Mouse (Mus musculus): ENCODE data around the gene Mysm1. TPM values are rescaled to one million over a fixed set of nuclear protein-coding genes. Genes with fewer than 3 reads are reported as not detected.

Mysm1 gene
- polyA plus RNA-seq (2016; fragmentation: Nextera tagmentation; extraction: Ambion mirVana) = 35.0 and 36.9 TPM in 2 replicates

DNA sequence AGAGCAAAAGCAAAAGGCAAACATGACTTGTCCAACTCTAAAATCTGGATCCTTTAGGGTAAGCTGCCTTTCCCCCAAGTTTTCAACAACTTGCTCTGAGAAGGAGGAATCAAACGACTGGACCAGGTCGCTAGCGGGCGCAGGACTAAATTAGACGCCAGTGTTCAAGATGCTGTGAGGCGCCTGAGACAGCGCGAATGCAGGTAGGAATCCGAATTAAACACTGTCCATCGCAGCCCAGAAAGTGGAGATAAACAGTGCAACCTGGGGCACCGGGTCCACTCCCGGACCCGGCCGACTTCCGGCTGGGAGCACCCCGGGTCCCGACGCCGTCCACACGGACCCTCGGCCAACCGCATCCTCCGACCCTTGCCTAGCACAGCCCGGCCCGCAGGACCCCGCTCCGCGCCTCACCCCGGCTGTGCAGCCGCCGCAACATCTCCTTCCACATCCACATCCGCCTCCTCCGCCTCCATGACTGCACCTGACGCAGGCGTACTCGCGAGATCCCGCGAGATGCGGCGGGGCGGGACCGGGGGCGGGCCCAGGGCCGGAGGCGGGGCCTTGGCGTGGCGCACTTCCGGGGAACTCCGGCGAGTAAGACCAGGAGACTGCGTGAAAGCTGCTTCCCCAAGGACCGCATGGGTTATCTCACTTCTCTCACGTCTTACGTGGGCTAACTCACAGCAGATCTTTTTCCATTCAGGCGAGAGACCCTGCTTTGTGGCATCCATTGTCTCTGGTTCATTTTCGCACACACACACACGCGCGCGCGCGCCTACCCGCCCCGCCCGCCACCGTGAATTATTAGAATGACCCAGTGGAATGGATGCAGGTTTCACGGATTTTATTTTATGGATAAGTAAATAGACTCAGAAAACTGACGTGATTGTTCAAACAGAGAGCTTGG lies at the start of gene Mysm1:
TSS of gene Mysm1 (minus strand) at position 511 of the 910 bp plus-strand sequence.
- Histone ChIP-seq H3K27me3 (no peaks in the 10 kb centered on the region), H3K9me3 (no peaks in the 10 kb centered on the region), H3K4me3 (peak within 1 kb of the TSS; percentile 84), H3K36me3 (peaks cover 19% of the 10 kb centered on the region), H3K27ac (replicated peaks) (peak within 1 kb of the TSS; percentile 91), H3K4me1 (peaks cover 15% of the 10 kb centered on the region), H3K4me2 (replicated peaks) (peak within 1 kb of the TSS; percentile 65), H3K9ac (replicated peaks) (peak within 1 kb of the TSS; percentile 86)
- peak; percentile 99 for ATAC-seq (ENCODE audit: low FRiP score, low read depth)
- WGBS = under 1% methylated on average over 68 of the region's 69 CpGs

DNA sequence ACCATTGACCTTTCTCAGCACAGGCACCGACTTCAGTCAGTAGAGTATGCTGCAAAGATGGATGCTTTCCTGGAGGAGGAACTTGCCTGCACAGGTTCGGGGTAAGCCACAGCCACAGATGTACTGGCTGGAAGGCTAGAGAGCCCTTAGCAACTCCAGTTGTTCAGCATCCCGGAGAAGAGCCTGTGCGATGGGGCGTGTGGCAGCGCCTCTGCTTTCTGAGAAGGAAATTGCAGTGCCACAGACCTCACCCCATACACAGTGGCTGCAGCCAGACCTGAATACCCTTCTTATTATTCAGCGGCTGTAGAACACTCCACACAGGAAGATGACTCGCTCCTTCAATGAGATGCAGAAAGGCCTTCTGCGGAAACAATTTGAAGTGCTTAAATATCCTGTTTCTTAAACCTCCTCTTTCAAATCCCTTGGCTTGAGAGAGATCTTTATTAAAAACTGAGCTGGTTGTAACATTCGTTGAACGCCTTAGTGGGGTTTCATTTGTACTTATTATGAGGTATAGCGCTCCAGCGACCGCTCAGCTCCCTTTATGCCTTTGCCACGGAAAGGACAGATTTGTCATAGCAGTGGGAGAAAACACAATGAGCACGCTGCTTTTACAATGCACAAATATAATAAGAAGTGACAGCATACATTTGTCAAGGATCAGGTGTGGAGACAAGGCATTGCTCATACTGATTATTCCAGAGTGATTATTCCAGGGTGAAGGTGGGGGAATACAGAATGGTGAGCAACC lies 47.1 kb upstream of the Mysm1 start:
- 69% methylated on average over 16 of the region's 16 CpGs for WGBS
- ATAC-seq (ENCODE audit: low FRiP score, low read depth) = peak; percentile 71

DNA sequence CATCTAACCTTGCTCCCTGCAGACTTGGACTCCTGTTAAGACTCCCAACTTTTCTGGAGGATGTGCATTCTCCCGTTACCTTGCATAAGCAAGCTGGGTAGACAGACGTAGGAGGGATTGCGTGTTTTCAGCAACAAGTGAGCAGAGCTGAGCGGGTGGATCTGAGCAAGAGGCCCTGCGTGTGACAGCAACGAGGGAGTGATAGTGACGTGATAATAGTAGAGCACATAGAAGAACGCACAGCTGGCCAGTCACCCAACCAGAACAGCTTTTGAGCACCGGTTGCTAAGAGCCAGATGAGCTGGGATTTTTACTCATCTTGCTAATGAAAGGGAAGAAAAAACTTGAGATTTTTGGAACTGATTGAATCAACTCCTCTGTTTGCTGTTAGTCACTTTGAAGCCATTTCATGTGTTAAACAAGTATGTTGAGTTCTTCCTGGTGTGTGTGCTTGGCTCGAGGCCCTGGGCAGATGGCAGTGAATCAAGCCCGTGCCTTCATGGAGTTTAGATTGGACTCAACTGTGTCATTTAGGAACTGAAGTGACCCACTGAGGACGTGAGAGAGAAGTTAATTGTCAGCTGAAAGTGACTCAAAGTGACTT lies 44.6 kb upstream of the Mysm1 start:
- Histone ChIP-seq H3K36me3 (no peaks in the 10 kb centered on the region), H3K9ac (replicated peaks) (no peak overlapping the region), H3K4me1 (0 out of 2 replicates have a peak, but pooled peaks cover 2% of the 10 kb centered on the region), H3K4me3 (no peak overlapping the region), H3K27ac (replicated peaks) (no peak overlapping the region), H3K4me2 (replicated peaks) (no peak overlapping the region), H3K27me3 (no peaks in the 10 kb centered on the region), H3K9me3 (no peaks in the 10 kb centered on the region)
- WGBS = 75% methylated on average over 12 of the region's 12 CpGs
- ATAC-seq (ENCODE audit: low FRiP score, low read depth) = no peak

More for the DNA sequence above, 47.1 kb upstream of the Mysm1 start:
- Histone ChIP-seq H3K9ac (replicated peaks) (no peak overlapping the region), H3K9me3 (no peaks in the 10 kb centered on the region), H3K4me3 (no peak overlapping the region), H3K27me3 (no peaks in the 10 kb centered on the region), H3K4me2 (replicated peaks) (no peak overlapping the region), H3K36me3 (no peaks in the 10 kb centered on the region), H3K4me1 (0 out of 2 replicates have a peak, but pooled peaks cover 2% of the 10 kb centered on the region), H3K27ac (replicated peaks) (no peak overlapping the region)

DNA sequence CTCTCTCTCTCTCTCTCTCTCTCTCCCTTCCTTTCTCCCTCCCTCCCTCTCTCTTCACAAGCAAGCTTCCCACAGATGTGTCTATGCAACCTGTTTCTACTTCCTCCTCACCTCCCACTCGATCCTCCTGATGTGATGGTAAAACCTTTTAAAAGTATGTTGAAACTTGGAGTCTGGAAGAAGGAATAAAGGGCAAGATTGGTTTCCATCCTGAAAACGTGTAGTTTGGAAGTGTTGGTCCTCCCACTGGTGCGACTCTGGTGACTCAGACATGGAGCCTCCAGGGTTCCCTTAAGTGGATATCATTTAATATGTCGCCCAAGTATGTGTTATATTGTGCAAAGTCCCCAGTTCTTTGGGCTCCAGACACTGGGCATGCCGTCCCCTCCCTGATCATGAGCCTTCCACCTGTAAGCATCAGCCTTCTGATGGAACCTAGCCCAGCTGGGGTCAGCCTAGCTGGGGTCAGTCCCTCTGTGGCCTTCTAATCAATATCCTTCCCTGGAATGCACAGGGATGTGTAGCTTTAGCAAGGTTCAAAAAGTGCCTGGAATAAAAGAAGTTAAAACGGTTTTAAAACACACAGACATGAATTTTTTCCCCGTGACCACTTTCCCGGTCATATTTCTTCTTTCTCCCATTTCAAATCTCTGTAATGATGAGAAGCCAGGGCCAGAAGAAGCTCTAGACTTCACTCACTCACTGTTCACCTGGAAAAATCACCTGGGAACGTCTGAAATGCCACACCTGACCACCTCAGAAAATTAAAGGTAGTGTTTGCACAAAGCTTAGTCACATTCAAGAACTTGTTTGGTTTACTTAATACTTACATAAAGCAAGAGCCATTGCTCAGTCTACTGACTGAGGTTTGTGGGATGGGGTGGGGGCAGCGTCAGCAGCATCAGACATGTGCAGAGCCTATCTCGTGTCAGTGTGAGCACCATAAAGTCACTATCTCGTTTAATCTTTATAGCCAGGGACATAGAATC lies 43.0 kb upstream of the Mysm1 start:
- no peak overlapping the region for H3K27ac ChIP-seq (replicated peaks)
- no peaks in the 10 kb centered on the region for H3K9me3 ChIP-seq
- H3K9ac ChIP-seq (replicated peaks) = no peak overlapping the region
- WGBS = 86% methylated on average over 12 of the region's 12 CpGs
- no peak for ATAC-seq (ENCODE audit: low FRiP score, low read depth)
- no peaks in the 10 kb centered on the region for H3K36me3 ChIP-seq
- 0 out of 2 replicates have a peak, but pooled peaks cover 2% of the 10 kb centered on the region for H3K4me1 ChIP-seq
- no peaks in the 10 kb centered on the region for H3K27me3 ChIP-seq
- H3K4me2 ChIP-seq (replicated peaks) = no peak overlapping the region
- no peak overlapping the region for H3K4me3 ChIP-seq

DNA sequence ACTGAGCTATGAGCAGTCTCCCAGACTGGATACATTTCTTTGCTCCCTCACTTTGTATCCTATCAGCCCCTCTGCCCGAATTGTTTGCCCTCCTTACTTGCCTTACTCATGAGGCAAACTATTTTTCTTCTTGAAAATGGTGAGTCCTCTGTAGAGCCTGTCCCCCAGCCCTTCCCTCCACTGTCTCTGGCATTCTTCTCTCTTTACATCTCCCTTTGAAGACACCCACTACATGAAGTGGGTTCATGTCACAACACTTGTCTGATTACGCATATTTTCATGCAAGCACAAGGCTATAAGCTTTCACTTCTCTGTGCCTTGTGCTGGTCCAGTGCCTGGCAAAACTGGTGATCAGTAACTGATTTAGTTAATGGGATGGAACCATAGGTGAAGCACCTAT lies 41.3 kb upstream of the Mysm1 start:
- Histone ChIP-seq H3K36me3 (no peaks in the 10 kb centered on the region), H3K27ac (replicated peaks) (no peak overlapping the region), H3K4me3 (no peak overlapping the region), H3K27me3 (no peaks in the 10 kb centered on the region), H3K4me1 (no peaks in the 10 kb centered on the region), H3K9me3 (no peaks in the 10 kb centered on the region), H3K4me2 (replicated peaks) (no peak overlapping the region), H3K9ac (replicated peaks) (no peak overlapping the region)
- 88% methylated on average over 2 of the region's 2 CpGs for whole genome bisulfite sequencing
- ATAC-seq (ENCODE audit: low FRiP score, low read depth) = no peak

DNA sequence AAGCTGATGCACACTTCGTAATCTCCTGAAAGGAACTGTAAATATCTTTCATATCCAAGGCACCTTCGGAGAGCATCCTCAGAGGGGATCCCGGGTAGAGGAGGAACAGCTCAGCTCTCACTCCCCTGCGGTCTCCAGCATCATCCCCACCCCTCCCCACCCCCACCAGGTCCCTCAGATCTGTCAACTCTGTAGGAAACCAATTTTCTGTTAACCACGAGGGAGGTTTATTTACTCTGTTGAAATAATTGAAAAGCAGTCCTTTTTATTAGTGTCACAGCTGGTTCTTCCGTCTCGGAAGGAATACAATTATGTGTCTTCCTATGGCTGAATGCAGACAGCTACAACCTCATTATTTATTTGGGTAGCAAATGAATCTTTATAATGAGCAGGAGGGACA lies 39.3 kb upstream of the Mysm1 start:
- no peaks in the 10 kb centered on the region for H3K9me3 ChIP-seq
- no peak overlapping the region for H3K27ac ChIP-seq (replicated peaks)
- no peak overlapping the region for H3K4me3 ChIP-seq
- ATAC-seq (ENCODE audit: low FRiP score, low read depth) = 0 out of 2 replicates have a peak, but pooled peaks have one; percentile 4
- no peaks in the 10 kb centered on the region for H3K4me1 ChIP-seq
- H3K36me3 ChIP-seq = no peaks in the 10 kb centered on the region
- H3K27me3 ChIP-seq = no peaks in the 10 kb centered on the region
- no peak overlapping the region for H3K9ac ChIP-seq (replicated peaks)
- H3K4me2 ChIP-seq (replicated peaks) = no peak overlapping the region
- 42% methylated on average over 7 of the region's 7 CpGs for WGBS

DNA sequence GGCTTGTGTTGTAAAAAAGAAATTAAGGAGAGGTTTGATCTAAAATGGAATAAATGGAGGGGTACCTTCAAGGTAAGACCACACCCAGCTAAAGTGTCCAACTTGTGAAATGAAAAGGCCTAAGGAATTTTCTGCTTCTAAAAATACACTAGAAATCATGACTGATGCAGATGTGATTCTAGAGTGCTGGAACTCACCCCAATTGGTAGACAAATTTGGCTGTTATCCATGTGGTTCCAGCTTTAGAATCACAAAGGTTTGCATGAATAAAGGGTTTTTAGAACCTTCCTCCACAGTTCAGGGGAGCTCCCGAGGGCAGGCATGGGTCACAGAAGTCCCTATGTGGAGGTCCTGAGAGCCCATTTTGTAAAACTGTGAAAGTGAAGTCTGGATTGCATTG lies 33.8 kb upstream of the Mysm1 start:
- Histone ChIP-seq H3K9ac (replicated peaks) (no peak overlapping the region), H3K4me1 (no peaks in the 10 kb centered on the region), H3K4me3 (no peak overlapping the region), H3K36me3 (no peaks in the 10 kb centered on the region), H3K27me3 (peaks cover 3% of the 10 kb centered on the region; the same call in 1 of the 2 replicates), H3K27ac (replicated peaks) (no peak overlapping the region), H3K9me3 (no peaks in the 10 kb centered on the region), H3K4me2 (replicated peaks) (no peak overlapping the region)
- no peak for ATAC-seq (ENCODE audit: low FRiP score, low read depth)
- WGBS = 80% methylated on average over 1 of the region's 1 CpGs

DNA sequence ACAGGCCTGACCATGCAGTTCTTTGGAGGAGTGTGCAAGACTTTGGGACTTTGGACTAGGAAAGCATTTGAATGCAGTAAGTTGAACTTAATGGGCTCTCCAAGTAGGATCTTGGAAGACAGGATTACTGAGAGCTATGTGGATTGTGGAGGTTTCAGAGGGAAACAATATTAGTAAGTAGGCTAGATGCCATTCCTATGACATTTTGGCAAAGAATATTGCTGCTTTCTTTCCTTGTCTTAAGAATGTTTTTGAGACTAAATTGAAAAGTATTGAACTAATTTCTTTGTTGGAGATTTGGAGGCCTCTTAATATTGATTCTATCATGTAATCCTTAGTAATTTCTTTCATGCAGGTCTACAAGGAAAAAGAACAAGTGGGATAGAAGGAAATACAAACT lies 33.4 kb upstream of the Mysm1 start:
- Histone ChIP-seq H3K27ac (replicated peaks) (no peak overlapping the region), H3K4me1 (no peaks in the 10 kb centered on the region), H3K27me3 (peaks cover 3% of the 10 kb centered on the region; the same call in 1 of the 2 replicates), H3K4me2 (replicated peaks) (no peak overlapping the region), H3K9ac (replicated peaks) (no peak overlapping the region), H3K4me3 (no peak overlapping the region), H3K9me3 (no peaks in the 10 kb centered on the region), H3K36me3 (no peaks in the 10 kb centered on the region)
- no peak for ATAC-seq (ENCODE audit: low FRiP score, low read depth)

DNA sequence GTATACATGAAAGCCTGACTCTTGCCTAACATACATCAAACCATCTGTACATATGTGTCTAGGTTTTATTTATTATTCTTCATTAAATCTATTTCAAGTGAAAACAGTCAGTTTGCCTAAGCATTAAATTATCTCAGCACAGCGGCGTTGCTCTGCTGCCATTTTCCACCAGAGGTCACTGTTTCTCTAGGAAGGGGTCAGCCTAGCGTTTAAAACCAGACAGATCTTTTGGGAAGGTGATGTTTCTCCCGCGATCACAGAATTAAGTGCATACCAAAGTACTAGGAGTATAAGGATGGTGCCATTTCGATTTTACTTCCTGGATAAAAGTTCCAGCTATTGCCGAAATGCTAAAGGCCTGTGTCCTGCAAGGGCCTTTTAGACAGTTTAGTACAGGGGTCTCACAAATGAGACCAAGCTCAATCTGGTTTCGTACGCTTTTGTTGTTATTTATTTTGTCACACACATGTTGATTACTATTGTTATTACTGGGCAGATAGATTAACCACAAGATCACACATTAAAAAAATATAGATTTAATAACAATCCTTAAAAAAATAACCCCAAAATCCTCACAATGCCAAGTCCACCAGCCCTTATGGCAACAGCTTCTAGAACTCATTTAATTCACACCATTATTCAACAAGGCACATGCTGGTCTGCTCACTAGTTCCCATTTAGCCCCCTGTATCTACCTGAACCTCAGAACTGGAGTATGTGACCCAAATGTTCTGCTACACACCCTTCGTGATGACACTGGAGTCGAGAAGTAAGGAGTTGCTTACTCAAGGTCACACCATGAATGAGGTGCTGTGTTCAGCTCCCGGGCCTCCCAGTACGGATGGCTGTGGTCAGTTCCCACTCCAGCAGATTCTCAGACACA lies 29.5 kb upstream of the Mysm1 start:
- Histone ChIP-seq H3K4me3 (no peak overlapping the region), H3K27me3 (peaks cover 3% of the 10 kb centered on the region; the same call in 1 of the 2 replicates), H3K9ac (replicated peaks) (no peak overlapping the region), H3K27ac (replicated peaks) (no peak overlapping the region), H3K4me2 (replicated peaks) (no peak overlapping the region), H3K4me1 (no peaks in the 10 kb centered on the region), H3K36me3 (no peaks in the 10 kb centered on the region), H3K9me3 (no peaks in the 10 kb centered on the region)
- WGBS = 42% methylated on average over 13 of the region's 13 CpGs
- peak; percentile 65; the same call in 1 of the 2 replicates for ATAC-seq (ENCODE audit: low FRiP score, low read depth)

DNA sequence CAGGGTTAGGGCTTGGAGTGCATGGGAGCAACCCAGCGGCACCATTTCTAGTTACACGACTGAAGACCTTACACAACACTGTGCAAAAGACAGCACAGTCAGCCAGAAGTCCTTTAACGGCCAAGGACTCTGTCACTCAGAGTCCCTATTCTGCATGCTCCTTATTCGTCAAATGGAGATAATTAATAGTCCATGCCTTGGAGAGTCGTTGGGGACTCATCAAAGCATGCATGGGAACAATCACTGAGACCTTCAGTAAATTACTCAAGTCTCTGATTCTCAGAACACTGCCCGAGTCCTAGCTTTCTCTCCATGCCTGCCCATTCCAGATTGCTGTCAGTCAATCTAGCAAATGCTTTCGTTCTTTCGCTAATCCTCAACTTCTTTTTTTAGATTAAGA lies 28.9 kb upstream of the Mysm1 start:
- Histone ChIP-seq H3K9ac (replicated peaks) (no peak overlapping the region), H3K36me3 (no peaks in the 10 kb centered on the region), H3K4me2 (replicated peaks) (no peak overlapping the region), H3K27me3 (peaks cover 3% of the 10 kb centered on the region; the same call in 1 of the 2 replicates), H3K4me1 (no peaks in the 10 kb centered on the region), H3K9me3 (no peaks in the 10 kb centered on the region), H3K4me3 (no peak overlapping the region), H3K27ac (replicated peaks) (no peak overlapping the region)
- WGBS = 71% methylated on average over 8 of the region's 8 CpGs
- no peak for ATAC-seq (ENCODE audit: low FRiP score, low read depth)
